Mouse (Mus musculus) stomach, postnatal 0 days (tissue): ENCODE data around the gene Cops7b. TPM values are rescaled to one million over a fixed set of nuclear protein-coding genes. Genes with fewer than 3 reads are reported as not detected.

Source experiments
- ATAC-seq: fragments of 200-750 bp; cut with Nextera tagmentation; 2 replicates; pipeline ENCODE4 v1.8.0; 2017; ENCODE audit not compliant: low FRiP score, low TSS enrichment
- DNase-seq: peaks from one replicate; pipeline ENCODE4 v3.0.0-alpha.2; 2016; ENCODE audit warnings: low spot score
- H3K27ac ChIP-seq: fragments of 300-500 bp; sonication (generic); replicated peaks from 2 replicates; pipeline ENCODE4 v1.5.1; 2014; ENCODE audit warnings: mild to moderate bottlenecking, control low read depth
- H3K27me3 ChIP-seq: fragments of 300-500 bp; sonication (generic); 2 replicates; pipeline ENCODE4 v1.6.1; 2014; ENCODE audit warnings: low read length; ENCODE audit not compliant: control insufficient read depth, insufficient read depth
- H3K36me3 ChIP-seq: fragments of 300-500 bp; sonication (generic); 2 replicates; pipeline ENCODE4 v1.6.1; 2014; ENCODE audit warnings: low read length, mixed read lengths; ENCODE audit not compliant: control insufficient read depth, insufficient read depth
- H3K4me1 ChIP-seq: fragments of 300-500 bp; sonication (generic); replicated peaks from 2 replicates; pipeline ENCODE4 v1.6.1; 2014; ENCODE audit warnings: antibody characterized with exemption; ENCODE audit not compliant: control insufficient read depth, insufficient read depth
- H3K4me2 ChIP-seq: fragments of 300-500 bp; sonication (generic); replicated peaks from 2 replicates; pipeline ENCODE4 v1.6.1; 2014; ENCODE audit warnings: low read depth, mild to moderate bottlenecking, control low read depth, moderate library complexity
- H3K4me3 ChIP-seq: fragments of 300-500 bp; sonication (generic); 2 replicates; pipeline ENCODE4 v1.5.1; 2014; ENCODE audit warnings: low read depth, low read length, control low read depth
- H3K9ac ChIP-seq: fragments of 300-500 bp; sonication (generic); 2 replicates; pipeline ENCODE4 v1.6.1; 2014; ENCODE audit warnings: mild to moderate bottlenecking, low read length, control low read depth, mixed read lengths
- H3K9me3 ChIP-seq: fragments of 300-500 bp; sonication (generic); 2 replicates; pipeline ENCODE4 v1.6.1; 2016; ENCODE audit warnings: low read length; ENCODE audit not compliant: control insufficient read depth
- CTCF ChIP-seq: IDR thresholded peaks from 2 replicates; pipeline ENCODE4 v1.5.1; 2016; ENCODE audit warnings: antibody characterized with exemption, low read depth, mild to moderate bottlenecking, moderate library complexity
- EP300 ChIP-seq: optimal IDR thresholded peaks from 2 replicates; pipeline ENCODE3; 2016; ENCODE audit warnings: antibody characterized with exemption
- WGBS: fragments of 180-500 bp; shearing (Covaris S2); extraction: QIAGEN DNeasy Blood & Tissue Kit; methylation state at CpG from one replicate; pipeline ENCODE4 v1.1.7; 2014; 5-methylcytosine and 5-hydroxymethylcytosine counted together
- polyA plus RNA-seq: library from polyadenylated mRNA; unstranded; fragments of >200 nt; fragmentation: Nextera tagmentation; extraction: Ambion mirVana; gene quantifications from 2 replicates; pipeline ENCODE4 v1.2.1, GENCODE M21; 2015

The Cops7b gene
- polyA plus RNA-seq, 1 experiment from 2014 or later = 14.9 TPM

GRCm38 (mm10) chr1:86551299-86551698 is 31.4 kb upstream of the Cops7b start:
- no peaks in the 10 kb centered on the region for H3K9me3 ChIP-seq
- H3K4me1 ChIP-seq = no peaks in the 10 kb centered on the region
- no peak for TF ChIP-seq EP300
- TF ChIP-seq CTCF = no peak
- WGBS = 64% methylated on average over 4 of the region's 4 CpGs
- H3K4me3 ChIP-seq = no peak overlapping the region
- no peaks in the 10 kb centered on the region for H3K36me3 ChIP-seq
- no peak overlapping the region for H3K27ac ChIP-seq
- no peak overlapping the region for H3K4me2 ChIP-seq
- ATAC-seq (no peak), DNase-seq (no peak)
- no peaks in the 10 kb centered on the region for H3K27me3 ChIP-seq
- H3K9ac ChIP-seq = no peak overlapping the region

- no peak overlapping the region for H3K4me2 ChIP-seq
- no peaks in the 10 kb centered on the region for H3K9me3 ChIP-seq
- 48% methylated on average over 2 of the region's 2 CpGs for WGBS
- H3K4me3 ChIP-seq = no peak overlapping the region
- no peak for TF ChIP-seq EP300
- TF ChIP-seq CTCF = no peak
- H3K27ac ChIP-seq = no peak overlapping the region
- H3K9ac ChIP-seq = no peak overlapping the region
- H3K4me1 ChIP-seq = no peaks in the 10 kb centered on the region
- ATAC-seq (no peak), DNase-seq (no peak)
- H3K36me3 ChIP-seq = no peaks in the 10 kb centered on the region
- no peaks in the 10 kb centered on the region for H3K27me3 ChIP-seq
Observed at GRCm38 (mm10) chr1:86551877-86552276, 30.8 kb upstream of the Cops7b start.

- no peak for ATAC-seq
- Histone ChIP-seq H3K9ac (no peak overlapping the region), H3K4me1 (no peaks in the 10 kb centered on the region; the same call in 1 of the 2 replicates), H3K9me3 (no peaks in the 10 kb centered on the region), H3K4me2 (no peak overlapping the region), H3K27me3 (no peaks in the 10 kb centered on the region), H3K4me3 (no peak overlapping the region), H3K36me3 (no peaks in the 10 kb centered on the region; the same call in 1 of the 2 replicates), H3K27ac (no peak overlapping the region)
- TF ChIP-seq CTCF (no peak), EP300 (no peak)
- no peak for DNase-seq
- whole genome bisulfite sequencing = 80% methylated on average over 3 of the region's 3 CpGs
Observed at GRCm38 (mm10) chr1:86555665-86556064, 27.0 kb upstream of the Cops7b start.

GRCm38 (mm10) chr1:86557872-86558271 is 24.8 kb upstream of the Cops7b start:
- Histone ChIP-seq H3K9me3 (no peaks in the 10 kb centered on the region), H3K9ac (no peak overlapping the region), H3K36me3 (no peaks in the 10 kb centered on the region; the same call in 1 of the 2 replicates), H3K4me3 (no peak overlapping the region), H3K27ac (no peak overlapping the region), H3K27me3 (no peaks in the 10 kb centered on the region), H3K4me1 (no peaks in the 10 kb centered on the region; the same call in 1 of the 2 replicates), H3K4me2 (no peak overlapping the region)
- TF ChIP-seq EP300 (no peak), CTCF (no peak)
- WGBS = 54% methylated on average over 7 of the region's 7 CpGs
- no peak for DNase-seq
- no peak for ATAC-seq

GRCm38 (mm10) chr1:86559232-86559631 is 23.5 kb upstream of the Cops7b start:
- Histone ChIP-seq H3K4me2 (no peak overlapping the region), H3K27ac (no peak overlapping the region), H3K9me3 (no peaks in the 10 kb centered on the region), H3K4me3 (no peak overlapping the region), H3K9ac (no peak overlapping the region), H3K27me3 (no peaks in the 10 kb centered on the region), H3K4me1 (no peaks in the 10 kb centered on the region; the same call in 1 of the 2 replicates), H3K36me3 (no peaks in the 10 kb centered on the region; the same call in 1 of the 2 replicates)
- 81% methylated on average over 3 of the region's 3 CpGs for WGBS
- TF ChIP-seq EP300 (no peak), CTCF (no peak)
- DNase-seq (no peak), ATAC-seq (no peak)

- Histone ChIP-seq H3K9ac (no peak overlapping the region), H3K4me1 (no peaks in the 10 kb centered on the region; the same call in 1 of the 2 replicates), H3K27ac (no peak overlapping the region), H3K9me3 (no peaks in the 10 kb centered on the region), H3K4me3 (no peak overlapping the region), H3K36me3 (no peaks in the 10 kb centered on the region), H3K27me3 (no peaks in the 10 kb centered on the region), H3K4me2 (no peak overlapping the region)
- TF ChIP-seq CTCF (no peak), EP300 (no peak)
- WGBS = 75% methylated on average over 2 of the region's 2 CpGs
- ATAC-seq (no peak), DNase-seq (no peak)
Observed at GRCm38 (mm10) chr1:86562663-86563062, 20.0 kb upstream of the Cops7b start.
